Mouse (Mus musculus) thymus, adult 2 months (tissue): Measurements from ENCODE around the gene Dhx33.

Source experiments
- CTCF ChIP-seq: fragments of 200-500 bp; IDR thresholded peaks from 2 replicates; pipeline ENCODE4 v1.5.1; 2012; ENCODE audit warnings: mild to moderate bottlenecking, control low read depth, low read length, moderate library complexity, borderline replicate concordance; ENCODE audit not compliant: control insufficient read depth, poor library complexity, insufficient read depth; ENCODE audit errors: extremely low read depth
- POLR2A ChIP-seq: fragments of 200-500 bp; IDR thresholded peaks from 2 replicates; pipeline ENCODE4 v1.6.1; 2012; ENCODE audit warnings: mild to moderate bottlenecking, low read length, control low read depth, moderate library complexity; ENCODE audit not compliant: control insufficient read depth, poor library complexity, insufficient read depth; ENCODE audit errors: extremely low read depth

DNA sequence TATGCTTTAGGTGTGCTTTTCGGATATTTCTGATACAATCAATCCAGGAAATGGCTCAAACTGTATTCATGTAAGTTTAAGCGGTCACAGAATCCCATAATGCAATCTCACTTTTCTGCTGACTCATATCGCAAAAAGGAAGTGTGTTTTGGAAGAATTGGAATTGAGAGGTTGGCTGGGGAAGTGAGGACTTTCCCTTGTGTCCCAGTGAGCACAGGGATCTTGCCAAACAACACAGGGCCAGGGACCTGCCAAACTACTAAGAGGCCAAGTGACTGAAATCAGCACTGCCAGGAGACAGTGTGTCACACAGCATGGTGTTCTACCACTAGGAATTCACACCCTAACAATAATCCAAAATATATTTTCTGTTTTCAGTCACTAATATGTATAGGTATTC is 4.1 kb upstream of the Dhx33 start:
- TF ChIP-seq CTCF: no peak
- no peak for TF ChIP-seq POLR2A
